Mouse (Mus musculus) limb, embryonic 15.5 days (tissue): ENCODE measurements at regions not wholly inside any gene's neighbourhood (a gene's known extent, or its start where the extent isn't known, plus 50 kb on each side); places are given as distances from the start of the nearest gene placed in this dataset.

Experiments used
- ATAC-seq: fragments of 200-750 bp; cut with Nextera tagmentation; 2 replicates; pipeline ENCODE4 v1.8.0; 2017; ENCODE audit warnings: low read depth, moderate TSS enrichment; ENCODE audit not compliant: insufficient number of reproducible peaks, low FRiP score, low TSS enrichment
- H3K27ac ChIP-seq: fragments of 300-500 bp; sonication (generic); 2 replicates; pipeline ENCODE4 v1.5.1; 2015; ENCODE audit warnings: moderate library complexity, mild to moderate bottlenecking, inconsistent platforms
- H3K27me3 ChIP-seq: fragments of 300-500 bp; sonication (generic); 2 replicates; pipeline ENCODE4 v1.6.1; 2015; ENCODE audit warnings: inconsistent platforms
- H3K36me3 ChIP-seq: fragments of 300-500 bp; sonication (generic); 2 replicates; pipeline ENCODE4 v1.6.1; 2015; ENCODE audit warnings: inconsistent platforms
- H3K4me1 ChIP-seq: fragments of 300-500 bp; sonication (generic); 2 replicates; pipeline ENCODE4 v1.6.1; 2015; ENCODE audit warnings: inconsistent platforms
- H3K4me2 ChIP-seq: fragments of 300-500 bp; sonication (generic); 2 replicates; pipeline ENCODE4 v1.6.1; 2015; ENCODE audit warnings: mild to moderate bottlenecking, inconsistent platforms
- H3K4me3 ChIP-seq: fragments of 300-500 bp; sonication (generic); 2 replicates; pipeline ENCODE4 v1.5.1; 2015; ENCODE audit warnings: mild to moderate bottlenecking, inconsistent platforms
- H3K9ac ChIP-seq: fragments of 300-500 bp; sonication (generic); 2 replicates; pipeline ENCODE4 v1.6.1; 2015; ENCODE audit warnings: inconsistent platforms
- H3K9me3 ChIP-seq: fragments of 300-500 bp; sonication (generic); 2 replicates; pipeline ENCODE4 v1.6.1; 2016; ENCODE audit warnings: inconsistent platforms
- WGBS: fragments of 180-500 bp; shearing (Covaris S2); methylation state at CpG from one replicate; pipeline ENCODE4 v1.1.7; 2015; 5-methylcytosine and 5-hydroxymethylcytosine counted together

GRCm38 (mm10) chr17:7656503-7656902 is 170.6 kb downstream of the Fndc1 start:
- no peaks in the 10 kb centered on the region for H3K9me3 ChIP-seq
- 58% methylated on average over 1 of the region's 1 CpGs for WGBS
- no peak overlapping the region for H3K9ac ChIP-seq
- ATAC-seq = no peak
- H3K4me3 ChIP-seq = no peak overlapping the region
- no peaks in the 10 kb centered on the region for H3K27me3 ChIP-seq
- H3K4me2 ChIP-seq = no peak overlapping the region
- H3K4me1 ChIP-seq = 0 out of 2 replicates have a peak, but pooled peaks cover 7% of the 10 kb centered on the region
- no peak overlapping the region for H3K27ac ChIP-seq
- no peaks in the 10 kb centered on the region for H3K36me3 ChIP-seq

- WGBS = 90% methylated on average over 6 of the region's 6 CpGs
- H3K27me3 ChIP-seq = no peaks in the 10 kb centered on the region
- H3K27ac ChIP-seq = no peak overlapping the region
- H3K9me3 ChIP-seq = no peaks in the 10 kb centered on the region
- no peaks in the 10 kb centered on the region for H3K36me3 ChIP-seq
- no peak overlapping the region for H3K4me2 ChIP-seq
- 0 out of 2 replicates have a peak, but pooled peaks cover 7% of the 10 kb centered on the region for H3K4me1 ChIP-seq
- ATAC-seq = no peak
- no peak overlapping the region for H3K9ac ChIP-seq
- no peak overlapping the region for H3K4me3 ChIP-seq
These were observed 171.1 kb downstream of the Fndc1 start for GRCm38 (mm10) chr17:7655966-7656365.

- WGBS = 62% methylated on average over 7 of the region's 7 CpGs
- Histone ChIP-seq H3K36me3 (no peaks in the 10 kb centered on the region), H3K9ac (no peak overlapping the region), H3K27me3 (no peaks in the 10 kb centered on the region), H3K9me3 (no peaks in the 10 kb centered on the region), H3K4me2 (no peak overlapping the region), H3K4me1 (0 out of 2 replicates have a peak, but pooled peaks cover 7% of the 10 kb centered on the region), H3K4me3 (no peak overlapping the region), H3K27ac (no peak overlapping the region)
- no peak for ATAC-seq
These were observed 173.0 kb downstream of the Fndc1 start for GRCm38 (mm10) chr17:7654064-7654564.

GRCm38 (mm10) chr17:7652037-7652436 is 175.1 kb downstream of the Fndc1 start:
- Histone ChIP-seq H3K27ac (no peak overlapping the region), H3K27me3 (no peaks in the 10 kb centered on the region), H3K4me1 (0 out of 2 replicates have a peak, but pooled peaks cover 7% of the 10 kb centered on the region), H3K9me3 (no peaks in the 10 kb centered on the region), H3K9ac (no peak overlapping the region), H3K4me2 (no peak overlapping the region), H3K36me3 (no peaks in the 10 kb centered on the region), H3K4me3 (no peak overlapping the region)
- no peak for ATAC-seq
- 75% methylated on average over 1 of the region's 1 CpGs for WGBS

- H3K27me3 ChIP-seq = no peaks in the 10 kb centered on the region
- H3K9me3 ChIP-seq = no peaks in the 10 kb centered on the region
- 0 out of 2 replicates have a peak, but pooled peaks cover 7% of the 10 kb centered on the region for H3K4me1 ChIP-seq
- no peak for ATAC-seq
- H3K9ac ChIP-seq = no peak overlapping the region
- H3K4me2 ChIP-seq = no peak overlapping the region
- H3K27ac ChIP-seq = no peak overlapping the region
- H3K4me3 ChIP-seq = no peak overlapping the region
- no peaks in the 10 kb centered on the region for H3K36me3 ChIP-seq
- 68% methylated on average over 4 of the region's 4 CpGs for WGBS
These were observed 176.7 kb downstream of the Fndc1 start for GRCm38 (mm10) chr17:7650417-7650816.

GRCm38 (mm10) chr17:7644857-7645481 is 182.1 kb downstream of the Fndc1 start:
- WGBS = 54% methylated on average over 9 of the region's 9 CpGs
- Histone ChIP-seq H3K27me3 (no peaks in the 10 kb centered on the region), H3K4me1 (peaks cover 9% of the 10 kb centered on the region), H3K4me3 (no peak overlapping the region), H3K36me3 (no peaks in the 10 kb centered on the region), H3K9me3 (no peaks in the 10 kb centered on the region), H3K27ac (no peak overlapping the region), H3K9ac (no peak overlapping the region), H3K4me2 (no peak overlapping the region)
- ATAC-seq = no peak

GRCm38 (mm10) chr17:7643640-7644039 is 183.5 kb downstream of the Fndc1 start:
- Histone ChIP-seq H3K4me3 (no peak overlapping the region), H3K4me2 (no peak overlapping the region), H3K36me3 (no peaks in the 10 kb centered on the region), H3K27me3 (no peaks in the 10 kb centered on the region), H3K4me1 (peaks cover 9% of the 10 kb centered on the region), H3K9ac (no peak overlapping the region), H3K9me3 (no peaks in the 10 kb centered on the region), H3K27ac (no peak overlapping the region)
- WGBS = 88% methylated on average over 4 of the region's 4 CpGs
- ATAC-seq = no peak

GRCm38 (mm10) chr17:7642442-7642887 is 184.6 kb downstream of the Fndc1 start:
- Histone ChIP-seq H3K4me3 (no peak overlapping the region), H3K9ac (no peak overlapping the region), H3K4me1 (peaks cover 9% of the 10 kb centered on the region), H3K27ac (no peak overlapping the region), H3K27me3 (no peaks in the 10 kb centered on the region), H3K36me3 (no peaks in the 10 kb centered on the region), H3K4me2 (no peak overlapping the region), H3K9me3 (no peaks in the 10 kb centered on the region)
- no peak for ATAC-seq
- WGBS = 40% methylated on average over 3 of the region's 3 CpGs

GRCm38 (mm10) chr17:7634291-7634664 is 192.8 kb downstream of the Fndc1 start:
- Histone ChIP-seq H3K36me3 (no peaks in the 10 kb centered on the region), H3K27me3 (no peaks in the 10 kb centered on the region), H3K9me3 (no peaks in the 10 kb centered on the region), H3K4me2 (no peak overlapping the region), H3K4me1 (peaks cover 12% of the 10 kb centered on the region), H3K9ac (no peak overlapping the region), H3K27ac (peak overlapping the region; percentile 82), H3K4me3 (no peak overlapping the region)
- ATAC-seq = no peak
- WGBS = 39% methylated on average over 5 of the region's 5 CpGs

GRCm38 (mm10) chr17:7633382-7634290 is 193.5 kb downstream of the Fndc1 start:
- WGBS = 47% methylated on average over 9 of the region's 9 CpGs
- no peak overlapping the region for H3K4me3 ChIP-seq
- no peaks in the 10 kb centered on the region for H3K9me3 ChIP-seq
- H3K27ac ChIP-seq = peak overlapping the region; percentile 82
- H3K27me3 ChIP-seq = no peaks in the 10 kb centered on the region
- H3K36me3 ChIP-seq = no peaks in the 10 kb centered on the region
- peaks cover 12% of the 10 kb centered on the region for H3K4me1 ChIP-seq
- H3K9ac ChIP-seq = no peak overlapping the region
- no peak for ATAC-seq
- H3K4me2 ChIP-seq = no peak overlapping the region

- Histone ChIP-seq H3K9ac (no peak overlapping the region), H3K4me2 (no peak overlapping the region), H3K4me3 (no peak overlapping the region), H3K4me1 (peaks cover 8% of the 10 kb centered on the region), H3K36me3 (no peaks in the 10 kb centered on the region), H3K27ac (peak overlapping the region; percentile 72), H3K9me3 (no peaks in the 10 kb centered on the region), H3K27me3 (no peaks in the 10 kb centered on the region)
- 65% methylated on average over 3 of the region's 3 CpGs for WGBS
- no peak for ATAC-seq
These were observed 201.4 kb downstream of the Fndc1 start for GRCm38 (mm10) chr17:7625746-7626145.

- H3K4me3 ChIP-seq = no peak overlapping the region
- no peaks in the 10 kb centered on the region for H3K9me3 ChIP-seq
- no peak overlapping the region for H3K4me2 ChIP-seq
- H3K4me1 ChIP-seq = peaks cover 11% of the 10 kb centered on the region
- no peaks in the 10 kb centered on the region for H3K36me3 ChIP-seq
- no peak overlapping the region for H3K9ac ChIP-seq
- H3K27ac ChIP-seq = no peak overlapping the region
- WGBS = 78% methylated on average over 3 of the region's 3 CpGs
- no peaks in the 10 kb centered on the region for H3K27me3 ChIP-seq
- no peak for ATAC-seq
These were observed 203.7 kb downstream of the Fndc1 start for GRCm38 (mm10) chr17:7623392-7623791.
